Mouse (Mus musculus) spleen, postnatal 14 days (tissue): ENCODE measurements around the gene Olfr50.

Experiments used
- DNase-seq, 2 experiments: peaks; one replicate each; pipeline ENCODE4 v3.0.0; 2021 to 2022; ENCODE audit warnings: low spot score in 2 of 2

The Olfr50 gene

DNA sequence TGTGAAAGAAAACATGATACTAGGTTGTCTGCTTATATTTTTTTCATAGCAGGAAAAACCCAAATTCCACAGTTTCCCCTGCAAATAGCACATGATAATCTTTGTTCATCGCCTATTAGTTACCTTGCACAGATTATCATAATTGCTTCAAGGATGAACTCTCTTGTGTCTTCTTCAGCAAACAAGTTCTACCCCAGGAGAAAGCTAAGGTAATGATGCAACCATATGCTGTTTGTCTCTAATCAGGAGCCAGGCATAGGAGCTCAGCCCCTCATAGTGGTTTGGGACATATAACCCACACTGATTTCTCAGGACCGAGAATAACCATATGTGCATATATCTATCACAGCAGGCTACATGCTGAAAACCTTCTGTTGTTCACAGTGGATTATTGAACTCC lies at the start of gene Olfr50:
TSS of gene Olfr50 (plus strand) at position 301 of the 400 bp plus-strand sequence.
- DNase-seq = no peak

DNA sequence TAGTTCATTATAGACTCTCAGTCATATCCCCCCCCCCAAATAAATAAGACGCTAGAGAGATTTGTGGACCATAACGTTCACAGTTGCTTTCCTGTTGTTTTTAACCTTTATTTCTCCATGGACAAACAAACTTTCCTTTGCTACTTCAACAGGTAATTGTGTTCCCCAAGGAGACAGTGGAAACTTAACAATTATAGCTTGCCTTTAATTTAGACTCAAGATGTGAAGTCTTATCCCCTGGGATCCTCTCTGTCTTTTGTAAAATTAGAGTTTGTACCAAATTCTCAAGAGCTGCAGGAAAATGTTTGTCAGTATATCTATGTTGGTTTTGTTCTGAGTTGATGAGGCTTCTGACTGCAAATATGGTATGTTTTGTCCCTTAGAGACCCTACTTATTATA lies 6.4 kb upstream of the Olfr50 start, which contains the start of gene Olfr348:
TSS of gene Olfr348 (plus strand) at position 301 of the 400 bp plus-strand sequence.
- DNase-seq = no peak

DNA sequence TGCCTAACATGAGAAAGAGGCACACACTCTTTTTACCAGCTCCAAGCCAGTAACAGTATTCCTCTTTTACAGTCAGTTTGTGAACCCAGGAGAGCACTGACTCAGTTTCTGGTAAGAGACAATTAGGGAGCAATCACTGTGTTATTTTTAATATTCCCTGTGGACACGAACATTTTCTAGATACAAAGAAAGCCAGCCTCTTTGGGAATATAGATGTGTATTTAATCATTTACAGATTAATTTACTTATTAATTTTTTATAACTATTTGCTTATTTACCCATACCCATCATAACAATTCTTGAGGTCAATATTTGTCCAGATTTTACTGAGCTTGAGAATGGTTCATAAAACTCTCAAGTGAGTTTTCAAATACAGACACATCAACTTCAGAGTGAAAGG lies 26.6 kb downstream of the Olfr50 start, which contains the start of gene Olfr3:
TSS of gene Olfr3 (minus strand) at position 101 of the 400 bp plus-strand sequence.
- DNase-seq = no peak

DNA sequence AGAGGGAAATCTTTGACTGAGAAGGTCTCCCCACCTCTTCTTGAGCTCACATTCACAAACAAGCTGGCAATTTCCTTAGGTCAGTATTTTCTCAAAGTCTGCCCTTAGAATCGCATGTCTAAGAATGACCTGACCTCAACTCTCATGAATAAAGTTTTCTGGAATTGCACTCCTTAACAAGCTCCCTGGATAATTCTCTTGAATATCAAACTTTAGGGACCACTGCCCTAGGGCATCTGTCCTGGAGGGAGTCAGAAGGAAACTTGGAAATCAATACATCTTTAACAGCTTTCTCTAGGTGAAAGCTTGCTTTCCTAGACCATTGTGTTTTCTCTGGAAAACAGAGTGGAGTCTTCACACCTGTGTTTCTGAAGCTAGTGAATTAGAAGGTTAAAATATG lies 55.7 kb downstream of the Olfr50 start, which contains the start of gene Olfr350:
TSS of gene Olfr350 (plus strand) at position 301 of the 400 bp plus-strand sequence.
- DNase-seq = no peak
